Mouse (Mus musculus) limb, embryonic 12.5 days (tissue): ENCODE data around the gene Frem1. TPM values are rescaled to one million over a fixed set of nuclear protein-coding genes. Genes with fewer than 3 reads are reported as not detected.

Experiments
- ATAC-seq: fragments of 200-750 bp; cut with Nextera tagmentation; 2 replicates; pipeline ENCODE4 v1.8.0; 2017; ENCODE audit warnings: low read depth, moderate TSS enrichment; ENCODE audit not compliant: insufficient number of reproducible peaks, insufficient read depth, low FRiP score, low TSS enrichment
- H3K27ac ChIP-seq: fragments of 300-500 bp; sonication (generic); 2 replicates; pipeline ENCODE4 v1.5.1; 2016; ENCODE audit warnings: mild to moderate bottlenecking, moderate library complexity
- H3K27me3 ChIP-seq: fragments of 300-500 bp; sonication (generic); 2 replicates; pipeline ENCODE4 v1.6.1; 2016; ENCODE audit warnings: mild to moderate bottlenecking, moderate library complexity
- H3K36me3 ChIP-seq: fragments of 300-500 bp; sonication (generic); 2 replicates; pipeline ENCODE4 v1.6.1; 2016; ENCODE audit warnings: mild to moderate bottlenecking, moderate library complexity
- H3K4me1 ChIP-seq: fragments of 300-500 bp; sonication (generic); replicated peaks from 2 replicates; pipeline ENCODE4 v1.6.1; 2016
- H3K4me2 ChIP-seq: fragments of 300-500 bp; sonication (generic); 2 replicates; pipeline ENCODE4 v1.6.1; 2016; ENCODE audit warnings: mild to moderate bottlenecking, moderate library complexity
- H3K4me3 ChIP-seq: fragments of 300-500 bp; sonication (generic); replicated peaks from 2 replicates; pipeline ENCODE4 v1.5.1; 2016; ENCODE audit warnings: mild to moderate bottlenecking
- H3K9ac ChIP-seq: fragments of 300-500 bp; sonication (generic); replicated peaks from 2 replicates; pipeline ENCODE4 v1.6.1; 2016; ENCODE audit warnings: mild to moderate bottlenecking, moderate library complexity
- H3K9me3 ChIP-seq: fragments of 300-500 bp; sonication (generic); 2 replicates; pipeline ENCODE4 v1.6.1; 2016; ENCODE audit warnings: mild to moderate bottlenecking, moderate library complexity
- WGBS: fragments of 180-500 bp; shearing (Covaris S2); methylation state at CpG from one replicate; pipeline ENCODE4 v1.1.7; 2016; 5-methylcytosine and 5-hydroxymethylcytosine counted together
- polyA plus RNA-seq: library from polyadenylated mRNA; unstranded; fragments of >200 nt; fragmentation: Nextera tagmentation; extraction: Ambion mirVana; gene quantifications from 2 replicates; pipeline ENCODE4 v1.2.1, GENCODE M21; 2016

Gene Frem1
- polyA plus RNA-seq, 1 experiment from 2014 or later, result 8.9 TPM

- WGBS, result 46% methylated on average over 5 of the region's 5 CpGs
- Histone ChIP-seq H3K9me3 (no peaks in the 10 kb centered on the region), H3K4me3 (no peak overlapping the region), H3K4me1 (peaks cover 3% of the 10 kb centered on the region; the same call in 1 of the 2 replicates), H3K4me2 (no peak overlapping the region), H3K27me3 (no peaks in the 10 kb centered on the region), H3K36me3 (peaks cover 14% of the 10 kb centered on the region), H3K27ac (no peak overlapping the region), H3K9ac (no peak overlapping the region)
- no peak for ATAC-seq
Observed at GRCm38 (mm10) chr4:82848552-82849234, 203.4 kb downstream of the Frem1 start.

Other genes starting within 250 kb of the Frem1 start
- 13.3 and 14.9 TPM in 2 replicates for gene Zdhhc21, start 192.4 kb downstream of the Frem1 start, polyA plus RNA-seq
- 0.43 and 0.51 TPM in 2 replicates for gene Cer1, start 167.2 kb downstream of the Frem1 start, polyA plus RNA-seq